Mouse (Mus musculus): ENCODE measurements around the gene Upb1. TPM values are rescaled to one million over a fixed set of nuclear protein-coding genes. Genes with fewer than 3 reads are reported as not detected.

The Upb1 gene
- polyA plus RNA-seq, 1 experiment: 0.77 TPM

DNA sequence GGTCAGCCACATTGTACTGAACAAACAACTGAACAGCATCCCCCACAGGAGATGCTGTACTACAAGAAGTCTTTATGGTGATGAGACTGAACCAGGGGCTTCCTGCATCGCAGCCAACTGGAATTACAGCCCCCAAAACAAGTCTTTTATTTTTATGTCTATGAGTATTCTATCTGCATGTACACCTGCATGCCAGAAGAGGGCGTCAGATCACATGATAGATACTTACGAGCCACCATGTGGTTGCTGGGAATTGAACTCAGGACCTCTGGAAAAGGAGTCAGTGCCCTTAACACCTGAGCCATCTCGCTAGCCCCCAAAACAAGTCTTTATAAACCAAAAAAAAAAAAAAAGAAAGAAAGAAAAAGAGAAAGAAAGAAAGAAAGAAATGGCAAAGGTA is 42.1 kb downstream of the Upb1 start:
- no peak overlapping the region for H3K4me3 ChIP-seq (ENCODE audit: control insufficient read depth, insufficient read depth, low read length)
- H3K27me3 ChIP-seq (ENCODE audit: control insufficient read depth, insufficient read depth, low read length): no peaks in the 10 kb centered on the region
- H3K36me3 ChIP-seq (ENCODE audit: control insufficient read depth, insufficient read depth, low read length): no peaks in the 10 kb centered on the region
- no peak overlapping the region for H3K27ac ChIP-seq (ENCODE audit: control insufficient read depth, insufficient read depth, low read length)
- TF ChIP-seq CTCF (IDR thresholded peaks at IDR 0.05; ENCODE audit: borderline replicate concordance, control insufficient read depth, extremely low read depth, insufficient read depth, low read length, poor library complexity) (no peak), POLR2A (IDR thresholded peaks at IDR 0.05; ENCODE audit: control insufficient read depth, extremely low read depth, insufficient read depth, low read length, poor library complexity) (no peak)
- DNase-seq: no peak
- H3K4me1 ChIP-seq (replicated peaks; ENCODE audit: control insufficient read depth, insufficient read depth, low read length): peaks cover 3% of the 10 kb centered on the region; the same call in 1 of the 2 replicates
- WGBS: 88% methylated on average over 4 of the region's 4 CpGs

GRCm38 (mm10) chr10:75444111-75444826 is 43.4 kb downstream of the Upb1 start:
- Histone ChIP-seq H3K27ac (ENCODE audit: control insufficient read depth, insufficient read depth, low read length) (no peak overlapping the region), H3K4me3 (ENCODE audit: control insufficient read depth, insufficient read depth, low read length) (no peak overlapping the region)
- WGBS: 89% methylated on average over 19 of the region's 19 CpGs

GRCm38 (mm10) chr10:75445030-75445429 is 44.1 kb downstream of the Upb1 start:
- Histone ChIP-seq H3K4me3 (ENCODE audit: control insufficient read depth, insufficient read depth, low read length) (no peak overlapping the region), H3K4me1 (replicated peaks; ENCODE audit: control insufficient read depth, insufficient read depth, low read length) (peaks cover 3% of the 10 kb centered on the region; the same call in 1 of the 2 replicates), H3K36me3 (ENCODE audit: control insufficient read depth, insufficient read depth, low read length) (no peaks in the 10 kb centered on the region), H3K27ac (ENCODE audit: control insufficient read depth, insufficient read depth, low read length) (no peak overlapping the region), H3K27me3 (ENCODE audit: control insufficient read depth, insufficient read depth, low read length) (no peaks in the 10 kb centered on the region)
- TF ChIP-seq CTCF (IDR thresholded peaks at IDR 0.05; ENCODE audit: borderline replicate concordance, control insufficient read depth, extremely low read depth, insufficient read depth, low read length, poor library complexity): no peak
- no peak for TF ChIP-seq POLR2A (IDR thresholded peaks at IDR 0.05; ENCODE audit: control insufficient read depth, extremely low read depth, insufficient read depth, low read length, poor library complexity)
- WGBS: 87% methylated on average over 8 of the region's 8 CpGs
- DNase-seq: no peak

More at GRCm38 (mm10) chr10:75444111-75444826, 43.4 kb downstream of the Upb1 start:
- peaks cover 3% of the 10 kb centered on the region; the same call in 1 of the 2 replicates for H3K4me1 ChIP-seq (replicated peaks; ENCODE audit: control insufficient read depth, insufficient read depth, low read length)
- H3K27me3 ChIP-seq (ENCODE audit: control insufficient read depth, insufficient read depth, low read length): no peaks in the 10 kb centered on the region
- no peaks in the 10 kb centered on the region for H3K36me3 ChIP-seq (ENCODE audit: control insufficient read depth, insufficient read depth, low read length)
- no peak for TF ChIP-seq POLR2A (IDR thresholded peaks at IDR 0.05; ENCODE audit: control insufficient read depth, extremely low read depth, insufficient read depth, low read length, poor library complexity)
- no peak for TF ChIP-seq CTCF (IDR thresholded peaks at IDR 0.05; ENCODE audit: borderline replicate concordance, control insufficient read depth, extremely low read depth, insufficient read depth, low read length, poor library complexity)
- DNase-seq: no peak

- H3K36me3 ChIP-seq (ENCODE audit: control insufficient read depth, insufficient read depth, low read length): no peaks in the 10 kb centered on the region
- H3K4me1 ChIP-seq (replicated peaks; ENCODE audit: control insufficient read depth, insufficient read depth, low read length): peaks cover 3% of the 10 kb centered on the region; the same call in 1 of the 2 replicates
- DNase-seq: no peak
- WGBS: 51% methylated on average over 13 of the region's 13 CpGs
- TF ChIP-seq CTCF (IDR thresholded peaks at IDR 0.05; ENCODE audit: borderline replicate concordance, control insufficient read depth, extremely low read depth, insufficient read depth, low read length, poor library complexity) (no peak), POLR2A (IDR thresholded peaks at IDR 0.05; ENCODE audit: control insufficient read depth, extremely low read depth, insufficient read depth, low read length, poor library complexity) (no peak)
- no peak overlapping the region for H3K27ac ChIP-seq (ENCODE audit: control insufficient read depth, insufficient read depth, low read length)
- no peaks in the 10 kb centered on the region for H3K27me3 ChIP-seq (ENCODE audit: control insufficient read depth, insufficient read depth, low read length)
- no peak overlapping the region for H3K4me3 ChIP-seq (ENCODE audit: control insufficient read depth, insufficient read depth, low read length)
Measured at GRCm38 (mm10) chr10:75446501-75447083, 45.7 kb downstream of the Upb1 start.

DNA sequence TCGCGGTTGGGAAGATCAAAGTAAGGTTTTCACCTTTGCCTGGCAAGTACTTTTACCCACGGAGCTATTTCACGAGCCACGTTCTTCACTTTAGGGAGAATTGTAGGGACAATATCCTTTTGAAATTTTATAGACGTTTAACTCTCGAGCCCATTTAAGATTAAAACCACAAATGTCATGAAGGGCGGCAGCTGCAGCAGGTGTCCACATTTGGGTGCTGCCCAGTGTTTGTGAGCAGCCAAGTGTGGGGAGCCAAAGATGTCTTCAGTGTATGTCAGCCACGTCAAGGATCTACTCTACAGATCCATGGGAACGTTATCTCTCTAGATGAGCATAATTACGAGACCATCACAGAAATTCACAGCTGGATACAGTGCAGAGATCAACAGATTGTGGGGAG is 46.6 kb downstream of the Upb1 start:
- DNase-seq: no peak
- Histone ChIP-seq H3K4me1 (replicated peaks; ENCODE audit: control insufficient read depth, insufficient read depth, low read length) (peaks cover 3% of the 10 kb centered on the region; the same call in 1 of the 2 replicates), H3K27me3 (ENCODE audit: control insufficient read depth, insufficient read depth, low read length) (no peaks in the 10 kb centered on the region), H3K4me3 (ENCODE audit: control insufficient read depth, insufficient read depth, low read length) (no peak overlapping the region), H3K36me3 (ENCODE audit: control insufficient read depth, insufficient read depth, low read length) (no peaks in the 10 kb centered on the region), H3K27ac (ENCODE audit: control insufficient read depth, insufficient read depth, low read length) (no peak overlapping the region)
- no peak for TF ChIP-seq POLR2A (IDR thresholded peaks at IDR 0.05; ENCODE audit: control insufficient read depth, extremely low read depth, insufficient read depth, low read length, poor library complexity)
- no peak for TF ChIP-seq CTCF (IDR thresholded peaks at IDR 0.05; ENCODE audit: borderline replicate concordance, control insufficient read depth, extremely low read depth, insufficient read depth, low read length, poor library complexity)
- WGBS: 33% methylated on average over 11 of the region's 11 CpGs

GRCm38 (mm10) chr10:75448806-75449420 is 48.0 kb downstream of the Upb1 start:
- DNase-seq: no peak
- H3K4me3 ChIP-seq (ENCODE audit: control insufficient read depth, insufficient read depth, low read length): no peak overlapping the region
- WGBS: 76% methylated on average over 6 of the region's 6 CpGs

More at GRCm38 (mm10) chr10:75448806-75449420, 48.0 kb downstream of the Upb1 start:
- Histone ChIP-seq H3K4me1 (replicated peaks; ENCODE audit: control insufficient read depth, insufficient read depth, low read length) (peaks cover 3% of the 10 kb centered on the region; the same call in 1 of the 2 replicates), H3K36me3 (ENCODE audit: control insufficient read depth, insufficient read depth, low read length) (no peaks in the 10 kb centered on the region), H3K27ac (ENCODE audit: control insufficient read depth, insufficient read depth, low read length) (no peak overlapping the region), H3K27me3 (ENCODE audit: control insufficient read depth, insufficient read depth, low read length) (no peaks in the 10 kb centered on the region)
- TF ChIP-seq CTCF (IDR thresholded peaks at IDR 0.05; ENCODE audit: borderline replicate concordance, control insufficient read depth, extremely low read depth, insufficient read depth, low read length, poor library complexity) (no peak), POLR2A (IDR thresholded peaks at IDR 0.05; ENCODE audit: control insufficient read depth, extremely low read depth, insufficient read depth, low read length, poor library complexity) (no peak)
